Mouse (Mus musculus) myocyte (in vitro differentiated cells): ENCODE data around the gene Tns2.

Source experiments
- E2F4 ChIP-seq: IDR thresholded peaks from one replicate; pipeline ENCODE4 v1.6.1; 2011; ENCODE audit warnings: mild to moderate bottlenecking, control low read depth, moderate library complexity; ENCODE audit not compliant: insufficient read depth
- MYOD1 ChIP-seq, 3 experiments: IDR thresholded peaks; one replicate each; pipeline ENCODE4 v1.6.1; 2011; ENCODE audit warnings: control low read depth in 2 of 3, low read depth in 2 of 3, mild to moderate bottlenecking in 2 of 3, moderate library complexity in 1 of 3; ENCODE audit not compliant: insufficient read length in 2 of 3, control insufficient read depth in 1 of 3
- POLR2A ChIP-seq: IDR thresholded peaks from one replicate; pipeline ENCODE4 v1.6.1; 2011; ENCODE audit warnings: low read depth, mild to moderate bottlenecking, control low read depth, moderate library complexity; ENCODE audit not compliant: insufficient read length

DNA sequence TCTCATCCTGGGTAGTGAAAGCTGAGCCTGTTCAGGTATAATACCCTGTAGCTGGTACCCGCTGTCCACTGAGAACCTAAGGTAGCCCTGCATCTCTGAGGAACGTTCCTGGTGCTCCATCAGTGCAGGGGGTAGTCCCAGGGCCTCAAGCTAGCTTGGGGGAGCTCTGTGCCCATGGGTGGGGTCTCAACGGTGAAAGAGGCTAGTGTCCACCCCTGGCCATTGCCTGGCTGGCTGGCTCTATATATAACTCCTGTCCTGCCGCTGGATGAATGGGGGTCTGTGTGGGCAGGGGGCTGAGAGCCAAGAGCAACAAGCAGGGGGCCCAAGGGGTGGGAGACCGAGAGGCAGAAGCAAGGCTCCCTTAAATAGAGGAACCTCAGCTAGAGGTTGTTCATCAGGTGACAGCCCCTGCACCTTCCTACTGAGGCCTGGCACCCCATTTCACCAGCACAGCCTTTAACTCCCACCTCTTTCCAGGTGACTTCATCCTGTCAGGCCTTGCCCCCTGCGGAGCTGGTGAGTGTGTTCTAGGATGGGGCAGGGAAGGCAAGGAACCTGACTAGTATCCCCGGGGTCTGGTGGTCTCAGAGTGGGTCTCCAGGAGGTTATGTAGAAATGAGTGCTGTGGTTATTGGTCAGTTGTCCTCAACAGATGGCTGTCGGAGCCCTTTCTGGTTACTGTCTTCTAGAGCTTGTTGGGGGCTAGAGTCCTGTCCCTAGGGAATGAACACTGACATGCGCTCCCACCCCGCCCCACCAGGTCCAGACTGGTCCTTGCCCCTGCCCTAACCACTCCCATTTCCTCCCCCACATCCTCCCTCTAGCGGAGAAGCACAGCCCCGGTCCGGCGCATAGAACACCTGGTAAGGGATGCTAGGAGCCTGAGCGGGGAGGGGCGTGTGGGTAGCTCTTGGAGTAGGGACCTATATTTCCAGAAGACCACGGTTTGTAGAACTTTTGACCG lies 5.8 kb downstream of the Tns2 start:
- no peak for TF ChIP-seq POLR2A
- TF ChIP-seq E2F4 = no peak
- TF ChIP-seq MYOD1 (IDR thresholded peaks at IDR 0.05; ENCODE audit: control insufficient read depth in 1 of 3, insufficient read length in 2 of 3, low read depth in 2 of 3) = no peak
